Mouse (Mus musculus) left cerebral cortex, postnatal 4 days (tissue): ENCODE results near the gene Fam92b. TPM values are rescaled to one million over a fixed set of nuclear protein-coding genes. Genes with fewer than 3 reads are reported as not detected.

Experiments
- DNase-seq: peaks from one replicate; pipeline ENCODE4 v3.0.0-alpha.2; 2022
- intact Hi-C: fragments of 180-260 bp; cut with DNase I; formaldehyde crosslinking; loops from one replicate; pipeline ENCODE4 v1.15.1; 2025
- total RNA-seq, 2 experiments: library from RNA; stranded (reverse); gene quantifications; 2 replicates each; pipeline ENCODE4 v1.2.3; 2021

Gene Fam92b
- total RNA-seq, 2 experiments from 2014 or later: not detected

- intact Hi-C loops: no loop called here
- peak; percentile 90 for DNase-seq
Measured at GRCm38 (mm10) chr8:120190810-120191413, 13.6 kb upstream of the Fam92b start.

DNA sequence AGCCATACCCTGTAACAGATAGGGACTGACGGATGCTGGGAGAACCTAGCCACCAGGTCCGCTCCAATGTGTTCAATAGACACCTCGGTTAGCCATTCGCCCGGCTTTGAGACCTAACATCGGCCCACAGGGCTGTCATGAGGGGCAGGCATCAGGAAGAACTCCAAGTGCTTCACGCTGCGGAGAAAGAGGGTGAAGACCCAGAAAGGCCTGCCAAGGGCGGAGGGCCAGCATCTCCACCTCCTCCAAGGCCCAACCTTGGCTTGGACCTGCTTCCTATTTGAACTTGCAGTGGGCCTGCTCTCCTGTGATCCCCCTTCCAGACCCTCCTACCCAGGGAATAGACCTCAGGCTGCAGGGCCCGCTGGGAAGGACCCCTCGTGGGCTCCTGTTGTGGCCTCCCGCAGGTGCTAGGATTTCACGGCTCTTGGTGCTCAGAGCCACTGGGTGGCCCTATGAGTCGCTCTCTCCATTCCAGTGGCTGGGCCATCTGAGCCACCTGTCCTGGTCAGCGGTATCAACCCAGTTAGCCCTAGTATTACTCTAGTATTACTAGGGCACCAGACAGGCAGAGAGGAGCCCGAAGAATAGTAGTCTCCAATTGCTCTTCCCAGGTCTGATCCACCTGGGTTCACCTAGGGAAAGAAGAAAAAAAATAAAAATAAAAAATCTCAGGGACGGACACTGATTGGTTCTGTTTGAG lies 13.0 kb upstream of the Fam92b start:
- DNase-seq: no peak
- intact Hi-C loops: no loop called here

DNA sequence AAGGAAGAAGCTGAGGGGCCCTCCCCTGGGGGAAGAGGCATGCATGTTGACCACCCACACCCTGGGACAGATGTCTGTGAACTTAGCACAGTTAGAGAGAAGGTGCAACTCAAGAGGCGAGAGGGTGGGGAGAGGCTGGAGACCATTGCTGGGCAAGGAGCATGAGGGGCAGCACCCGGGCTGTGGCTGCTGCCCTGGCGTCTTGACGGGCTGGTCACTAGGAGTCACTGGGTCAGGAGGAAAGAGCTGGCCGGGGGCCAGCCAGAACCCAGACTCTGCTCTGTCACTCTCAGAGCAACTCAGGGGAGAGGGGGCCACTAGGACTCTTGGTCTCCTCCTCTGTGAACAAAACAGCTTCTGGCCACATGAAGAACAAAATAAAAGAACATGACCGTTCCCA lies 12.2 kb upstream of the Fam92b start:
- DNase-seq: no peak
- intact Hi-C loops: loop anchor here (5.0 kb wide), 1 partner anchor 418 kb away; no protein-coding TSS in a partner anchor

DNA sequence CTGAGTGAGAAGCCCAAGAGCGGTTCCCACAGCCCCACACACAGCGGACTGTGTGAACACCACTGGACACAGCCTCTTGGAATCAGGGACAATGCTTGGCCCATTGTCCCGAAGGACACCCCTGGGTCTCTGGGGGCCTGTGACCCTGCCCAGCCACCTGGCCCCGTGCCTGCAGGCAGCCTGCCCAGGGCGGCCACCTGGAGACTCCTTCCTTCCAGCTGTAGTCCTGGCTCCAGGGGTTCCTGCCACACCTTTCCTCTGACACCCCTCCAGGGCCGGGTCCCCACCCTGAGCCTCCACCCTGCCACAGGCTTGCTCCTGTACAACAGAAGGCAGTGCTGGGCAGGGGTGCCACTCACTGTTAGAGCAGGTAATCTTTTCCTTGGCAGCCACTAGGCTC lies 11.2 kb upstream of the Fam92b start:
- no peak for DNase-seq

DNA sequence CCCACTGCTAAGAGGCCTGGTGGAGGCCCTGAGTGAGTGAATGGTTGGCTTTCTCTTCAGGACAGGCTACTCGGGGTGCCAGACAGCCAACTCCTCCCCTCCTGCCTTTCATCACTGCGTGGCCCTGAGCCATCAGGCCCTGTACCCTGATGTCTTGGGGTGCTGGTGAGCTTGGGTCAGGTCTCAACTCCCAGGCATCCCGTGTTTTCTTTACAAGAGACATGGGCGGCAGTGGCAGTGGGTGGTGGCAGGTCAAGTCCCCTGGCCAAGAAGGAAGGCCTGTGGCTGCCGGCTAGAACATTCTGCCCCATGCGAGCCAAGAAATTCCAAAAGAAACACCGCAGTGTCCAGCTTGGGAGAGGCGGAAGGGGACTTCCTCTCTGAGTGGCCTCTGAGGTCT lies 9.2 kb upstream of the Fam92b start:
- no peak for DNase-seq
- intact Hi-C loops: loop anchor here (5.0 kb wide), 1 partner anchor 421 kb away; no protein-coding TSS in a partner anchor

More for the DNA sequence above, 11.2 kb upstream of the Fam92b start:
- intact Hi-C loops: loop anchor here (5.0 kb wide), 1 partner anchor 419 kb away; no protein-coding TSS in a partner anchor

DNA sequence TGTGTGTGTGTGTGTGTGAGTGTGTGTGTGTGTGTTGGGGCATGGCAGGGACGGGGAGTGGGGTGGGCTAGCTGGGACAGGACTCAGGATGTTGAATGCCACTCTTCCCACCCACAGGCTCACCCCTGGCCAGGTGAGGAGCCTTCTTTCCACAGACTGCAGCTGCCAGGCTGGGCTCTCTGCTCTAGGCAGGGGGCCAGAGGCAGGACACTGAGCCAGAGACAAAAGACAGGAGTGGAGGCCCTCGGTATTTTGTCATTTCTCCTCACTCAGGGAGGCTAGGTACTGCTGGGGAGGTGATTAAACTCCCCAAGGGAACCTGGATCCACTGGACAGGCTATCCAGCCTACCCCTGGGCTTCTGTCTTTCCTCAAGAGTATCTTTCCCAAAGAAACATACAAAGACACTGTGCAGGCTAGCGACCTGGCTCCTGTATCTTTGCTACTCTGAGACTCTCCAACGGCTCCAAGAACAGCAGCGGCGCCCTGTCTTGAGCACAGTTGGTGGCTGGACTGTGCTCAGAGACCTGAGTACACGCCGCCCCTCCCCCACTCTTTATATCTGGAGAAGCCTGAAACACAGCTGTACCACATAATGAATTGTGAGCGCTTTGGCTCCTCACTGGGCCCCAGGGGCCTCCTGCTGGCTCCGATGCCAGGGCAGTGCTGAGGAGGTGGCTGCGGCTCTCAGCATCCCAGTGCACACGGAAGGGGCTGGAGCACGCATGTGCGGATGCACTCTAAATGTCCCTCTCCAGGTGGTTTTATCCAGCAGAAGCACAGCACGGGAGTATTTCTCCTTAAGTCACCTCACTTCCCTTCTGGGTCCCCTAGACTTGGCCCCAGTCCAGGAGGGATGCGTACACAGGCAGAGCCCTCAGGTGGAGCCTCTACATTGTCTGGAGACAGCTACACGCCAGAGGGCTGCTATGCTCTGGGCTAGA lies 7.9 kb upstream of the Fam92b start:
- DNase-seq: peak; percentile 65
- intact Hi-C loops: loop anchor here (5.0 kb wide), 1 partner anchor 422 kb away; no protein-coding TSS in a partner anchor

DNA sequence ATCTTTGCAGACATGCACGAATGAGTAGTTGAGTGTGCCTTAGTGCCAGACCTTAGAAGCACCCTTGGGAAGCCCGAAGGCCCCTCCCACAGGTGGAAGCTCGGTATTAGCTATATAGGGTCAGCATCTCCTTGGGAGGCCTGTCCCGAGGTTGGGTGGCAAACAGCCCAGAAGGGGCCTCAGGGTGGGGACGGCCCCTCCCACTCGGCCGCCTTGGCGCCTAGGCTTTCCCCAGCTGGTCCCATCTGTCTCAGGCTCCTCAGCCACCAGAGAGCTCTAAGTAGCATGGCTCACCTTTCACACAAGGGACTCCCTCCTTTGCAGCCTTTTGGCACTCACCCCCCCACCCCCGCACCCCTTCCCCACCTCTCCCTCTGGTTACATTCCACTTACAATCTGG lies 7.1 kb upstream of the Fam92b start:
- DNase-seq: no peak
- intact Hi-C loops: no loop called here

DNA sequence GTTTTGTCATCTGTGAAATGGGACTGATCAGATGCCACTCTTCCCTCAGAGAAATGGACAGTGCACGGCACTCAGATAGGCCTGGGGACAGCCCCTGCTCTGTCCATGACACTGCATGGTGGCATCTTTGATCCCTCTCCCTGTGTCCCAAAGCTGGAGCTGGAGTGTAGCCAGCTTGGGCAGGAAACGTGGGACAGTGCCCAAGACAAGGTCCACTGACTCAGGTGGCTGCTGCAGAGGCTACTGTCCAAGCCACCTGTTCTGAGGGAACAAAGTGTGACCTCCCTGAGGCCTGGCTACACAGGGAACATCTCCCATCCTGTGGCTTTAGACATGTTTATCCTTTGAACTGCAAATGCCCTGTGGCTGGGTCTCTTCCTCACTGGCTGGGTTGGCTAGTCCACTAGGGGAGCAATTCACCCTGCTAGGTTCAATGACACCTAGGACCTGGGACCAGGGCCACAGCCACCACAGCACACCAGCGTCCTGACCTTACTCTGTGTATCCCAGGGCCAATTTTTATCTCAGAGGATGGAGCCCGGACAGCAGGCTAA lies 4.7 kb upstream of the Fam92b start:
- no peak for DNase-seq
- intact Hi-C loops: no loop called here

GRCm38 (mm10) chr8:120181274-120181673 lies 4.0 kb upstream of the Fam92b start:
- intact Hi-C loops: no loop called here
- DNase-seq: no peak

- DNase-seq: no peak
- intact Hi-C loops: no loop called here
Measured at GRCm38 (mm10) chr8:120180445-120180970, 3.2 kb upstream of the Fam92b start.

DNA sequence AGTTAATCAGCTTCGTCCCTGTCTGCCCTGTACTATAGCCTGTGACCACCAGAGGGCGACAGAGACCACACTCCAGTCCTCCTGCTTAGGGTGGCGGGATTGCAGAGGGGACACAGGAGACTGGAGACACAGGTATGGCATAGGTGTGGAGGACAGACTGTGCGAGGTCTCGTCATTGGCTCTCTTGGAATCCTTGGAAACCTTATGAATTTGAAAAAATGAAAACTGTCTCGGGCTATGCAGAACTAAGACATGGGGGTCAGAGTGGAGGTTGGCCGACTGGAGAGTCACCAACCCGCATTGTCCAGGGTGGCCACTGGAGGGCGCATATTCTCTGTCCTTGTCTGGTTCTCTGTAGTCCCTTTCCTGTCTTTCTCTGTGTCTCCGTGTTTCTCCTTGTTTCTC lies 1.8 kb upstream of the Fam92b start:
- intact Hi-C loops: loop anchor here (5.0 kb wide), 1 partner anchor 418 kb away; no protein-coding TSS in a partner anchor
- DNase-seq: peak; percentile 93

DNA sequence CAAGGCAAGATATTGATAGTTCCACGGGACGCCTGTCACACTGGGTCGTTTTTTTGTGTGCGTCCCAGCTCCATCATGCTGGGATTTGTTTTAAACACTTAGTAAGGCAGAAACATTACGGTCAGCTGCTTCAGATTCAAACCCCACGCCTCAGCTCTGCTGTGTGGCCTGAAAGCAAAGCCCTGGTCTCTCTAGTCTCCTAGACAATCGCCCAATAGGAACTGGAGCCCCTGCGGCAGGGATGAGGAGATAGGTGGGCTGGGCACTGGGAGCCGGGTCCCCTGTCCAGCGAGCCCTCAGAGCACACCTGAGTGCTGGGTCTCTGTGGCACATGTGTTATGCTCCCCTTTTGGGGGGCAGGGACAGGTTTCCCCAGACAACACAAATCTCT lies 853 bp upstream of the Fam92b start:
- intact Hi-C loops: loop anchor here (5.0 kb wide), 1 partner anchor 419 kb away; no protein-coding TSS in a partner anchor
- no peak for DNase-seq

DNA sequence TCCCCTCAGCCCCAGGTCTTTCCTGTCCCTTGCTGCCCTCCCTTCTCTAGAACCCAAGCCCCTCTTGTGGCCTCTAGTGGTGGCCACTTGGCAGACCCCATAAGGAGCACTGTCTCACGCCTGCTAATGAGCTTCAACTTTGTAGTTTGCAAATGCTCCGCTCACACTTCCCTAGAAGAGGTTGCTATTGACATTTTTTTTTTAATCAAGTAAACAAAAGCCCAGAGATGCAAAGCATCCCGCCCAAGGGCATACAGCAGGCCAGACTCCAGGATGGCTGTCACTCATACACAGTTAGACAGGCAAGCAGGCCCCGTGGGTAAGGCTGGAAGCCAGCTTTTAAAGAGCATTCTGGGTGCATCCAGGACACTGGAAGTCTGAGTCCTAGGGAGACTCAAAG lies 661 bp downstream of the Fam92b start:
- intact Hi-C loops: loop anchor here (5.0 kb wide), 1 partner anchor 421 kb away; no protein-coding TSS in a partner anchor
- no peak for DNase-seq

- no peak for DNase-seq
- intact Hi-C loops: loop anchor here (5.0 kb wide), 1 partner anchor 423 kb away; no protein-coding TSS in a partner anchor
Measured at GRCm38 (mm10) chr8:120174606-120175005, 2.7 kb downstream of the Fam92b start.

- no peak for DNase-seq
- intact Hi-C loops: no loop called here
Measured at GRCm38 (mm10) chr8:120173195-120173594, 4.1 kb downstream of the Fam92b start.

GRCm38 (mm10) chr8:120169119-120169518 lies 8.1 kb downstream of the Fam92b start:
- no peak for DNase-seq
- intact Hi-C loops: no loop called here

DNA sequence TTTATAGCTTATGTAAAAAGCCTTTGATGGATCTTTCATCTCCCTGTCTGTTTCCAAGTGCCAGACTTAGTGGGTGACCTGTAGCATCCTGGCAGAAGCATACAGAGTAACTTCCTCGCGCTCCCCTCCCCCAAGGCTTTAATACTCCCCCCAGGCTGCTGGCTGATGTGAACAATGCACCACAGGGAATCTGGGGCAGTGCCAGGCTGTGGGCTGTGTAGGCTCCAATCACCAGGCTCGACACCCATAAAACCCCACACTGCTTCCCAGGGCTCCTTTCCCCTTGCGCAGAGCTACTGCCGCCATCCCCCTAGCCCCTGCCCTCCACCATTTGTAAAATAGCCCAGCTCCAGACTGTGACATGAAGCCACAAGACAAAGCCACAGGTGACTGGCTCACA lies 9.4 kb downstream of the Fam92b start:
- intact Hi-C loops: no loop called here
- peak; percentile 64 for DNase-seq

GRCm38 (mm10) chr8:120167136-120167535 lies 10.1 kb downstream of the Fam92b start:
- DNase-seq: peak; percentile 51
- intact Hi-C loops: no loop called here

- intact Hi-C loops: no loop called here
- no peak for DNase-seq
Measured at GRCm38 (mm10) chr8:120164026-120164425, 13.2 kb downstream of the Fam92b start.

GRCm38 (mm10) chr8:120163376-120163775 lies 13.9 kb downstream of the Fam92b start:
- DNase-seq: no peak
- intact Hi-C loops: no loop called here
